In the genomic region with DNA sequence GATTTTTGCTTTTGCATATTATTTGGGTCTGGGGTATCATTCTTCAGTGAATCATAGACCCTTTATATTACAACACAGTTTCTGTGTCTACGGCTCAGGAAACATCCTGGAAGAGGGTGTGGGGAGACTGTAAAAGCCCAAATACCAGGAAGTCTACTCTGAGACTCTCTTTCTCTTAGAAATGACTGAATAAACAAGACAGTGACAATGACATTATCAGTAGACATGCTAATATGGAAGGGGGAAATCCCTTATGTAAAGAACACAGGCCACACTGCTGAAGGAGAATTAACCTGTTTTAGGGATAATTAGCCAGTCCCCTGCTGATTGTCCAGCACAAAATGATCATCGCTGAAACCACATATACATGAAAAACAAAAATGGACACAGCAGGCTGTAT, we compare ENCODE assay signal across 18 mouse cellular contexts.
DNase-seq lines count a peak whose midpoint lies in the region; ATAC-seq lines count a peak whose summit lies in the region.
"Had no signal": no experiment of that assay in that cellular context is flagged by ENCODE, and none has a peak within 500 bp of the region (broad histone marks: within the 10 kb centered on the region; RNA-seq: fewer than 3 reads in every experiment).

No protein-coding gene starts in this region.

- no peak for DNase-seq in cerebellum, adult 18-20 months
- no peak for DNase-seq in adrenal gland, postnatal 4 days (ENCODE audit: low spot score in 2 of 2)
- DNase-seq in left cerebral cortex, postnatal 4 days = no peak
- DNase-seq: adrenal gland, adult 2 months; adrenal gland, postnatal 10 days; adrenal gland, postnatal 25 days; cerebellum, adult 11-12 months; cerebellum, adult 8-10 months; cerebellum, adult 9-11 months; cerebellum, postnatal 14 days; cerebellum, postnatal 36 days; embryo, embryonic 11 days had no signal

- intact Hi-C loops in left cerebral cortex, postnatal 4 days (cut with DNase I) = no loop called here

- peak; percentile 84 for ATAC-seq in CD4-positive, CD25-positive, alpha-beta regulatory T cell, adult 4 months
- ATAC-seq in activated CD4-positive, CD25-positive, alpha-beta regulatory T cell, adult 4 months = peak; percentile 84
- peak; percentile 82 for ATAC-seq in inflammation-experienced regulatory T-cells, adult 6 months
- ATAC-seq: forebrain, embryonic 14.5 days; forebrain, embryonic 16.5 days; Patski had no signal
